Mouse (Mus musculus) embryo, embryonic 10 days (tissue): ENCODE results near the gene Gm28308.
A peak's percentile ranks its signal among the peaks of the same experiment; 100 is the strongest.

Source experiments
- DNase-seq: peaks from one replicate; pipeline ENCODE4 v3.0.0-alpha.2; 2015; ENCODE audit warnings: low spot score

Gm28308 gene

GRCm38 (mm10) chr6:52155471-52155870 lies 57.7 kb downstream of the Gm28308 start:
- DNase-seq, result no peak

DNA sequence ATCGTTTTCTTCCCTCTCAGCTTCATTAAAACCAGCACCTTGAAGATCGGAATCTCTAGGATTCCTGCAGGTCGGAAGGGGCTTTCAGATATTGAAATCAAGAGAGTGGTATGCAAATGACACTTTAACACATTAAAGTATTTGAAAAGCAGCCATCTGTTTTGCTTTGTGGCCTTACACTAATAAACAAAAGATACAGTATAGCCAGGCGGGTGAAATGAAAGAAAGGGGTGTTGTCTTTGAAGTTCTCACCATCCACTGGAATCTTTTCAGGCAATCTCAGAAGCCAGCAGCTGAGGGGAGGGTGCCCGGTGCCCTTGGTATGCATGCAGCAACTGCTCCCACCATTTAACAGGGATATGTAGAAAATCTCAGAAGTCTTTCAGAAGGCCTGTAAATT lies 59.1 kb downstream of the Gm28308 start:
- peak; percentile 6 for DNase-seq

DNA sequence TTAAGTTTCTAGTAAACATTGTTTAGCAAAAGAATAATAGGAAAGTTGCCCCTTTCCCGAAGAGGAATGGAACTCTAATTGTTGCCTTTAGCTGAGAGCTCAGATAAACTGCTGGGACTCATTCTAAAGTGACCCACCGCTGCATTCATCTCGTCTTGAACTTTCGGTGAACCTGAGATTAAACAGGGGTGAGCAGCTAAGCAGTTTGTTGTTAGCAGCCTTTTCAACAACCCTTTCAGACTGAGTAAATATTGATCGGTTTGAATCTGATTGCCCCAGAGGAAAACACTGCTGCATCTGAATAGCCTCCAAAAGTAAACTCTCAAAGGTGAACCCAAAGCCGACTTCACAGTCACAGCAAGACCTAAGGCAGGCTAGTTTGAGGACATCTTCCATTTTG lies 59.9 kb downstream of the Gm28308 start:
- peak; percentile 69 for DNase-seq

DNA sequence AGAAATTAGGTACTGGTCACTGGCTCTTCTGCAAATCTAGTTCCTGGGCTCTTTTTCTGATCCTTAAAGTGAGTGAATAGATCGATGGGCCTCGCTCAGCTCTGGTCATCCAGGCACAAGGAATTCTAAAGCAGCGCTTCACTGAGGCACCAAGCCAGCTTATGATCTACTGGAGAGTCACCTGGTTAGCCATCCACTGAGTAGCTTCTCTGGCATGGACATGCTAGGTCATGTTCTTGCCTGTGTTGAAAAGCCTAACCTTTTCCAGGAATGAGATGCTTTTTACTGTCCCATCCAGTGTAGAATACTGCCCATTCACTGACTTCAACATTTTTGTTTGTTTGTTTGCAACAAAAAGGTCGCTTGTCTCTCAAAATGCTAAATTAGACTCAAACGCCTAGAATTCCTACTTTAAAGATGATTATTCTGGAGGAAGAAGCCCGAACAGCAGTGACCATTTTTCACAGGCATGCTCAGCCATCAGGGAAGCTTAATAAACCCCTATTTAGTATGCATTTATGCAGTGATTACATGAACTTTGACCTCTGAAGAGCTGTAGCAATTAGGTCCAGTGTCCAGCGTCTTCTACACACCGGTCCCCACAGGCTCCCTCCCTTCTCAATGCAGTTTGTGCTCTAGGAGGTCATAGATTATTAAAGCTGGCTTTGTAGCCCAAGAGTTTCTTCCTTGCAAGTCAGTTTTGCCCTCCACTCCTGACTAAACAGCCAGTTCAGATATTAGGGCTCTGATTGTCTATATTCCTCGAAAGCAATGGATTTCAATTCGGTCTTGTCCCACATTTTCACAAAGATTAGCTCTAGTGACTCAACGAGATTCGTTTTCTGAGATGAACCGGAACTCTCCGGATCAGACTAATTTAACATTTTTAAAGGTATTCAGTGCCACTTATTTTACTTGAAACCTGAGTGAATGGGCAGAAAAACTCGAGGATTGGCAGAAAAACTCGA lies 60.6 kb downstream of the Gm28308 start:
- DNase-seq, result peak; percentile 63

DNA sequence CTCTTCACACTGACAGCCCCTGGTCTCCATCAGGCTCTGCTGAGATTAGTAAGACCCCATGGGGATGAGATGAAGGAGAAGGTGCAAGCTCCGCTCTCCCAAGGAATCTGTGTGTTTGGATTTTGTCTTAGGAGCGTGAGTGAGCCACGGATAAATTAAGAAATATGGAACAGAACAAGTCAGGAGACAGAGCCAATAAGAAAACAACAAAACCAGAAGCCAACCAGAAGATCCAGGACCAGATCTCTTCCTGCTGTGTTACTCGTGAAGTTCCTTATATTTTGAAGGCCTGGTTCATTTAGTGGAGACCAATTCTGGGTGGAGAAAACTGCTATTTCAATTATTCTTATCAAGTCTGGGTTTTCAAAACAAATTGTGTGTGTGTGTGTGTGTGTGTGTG lies 61.6 kb downstream of the Gm28308 start:
- peak; percentile 31 for DNase-seq

GRCm38 (mm10) chr6:52150401-52150966 lies 62.7 kb downstream of the Gm28308 start:
- peak; percentile 80 for DNase-seq

DNA sequence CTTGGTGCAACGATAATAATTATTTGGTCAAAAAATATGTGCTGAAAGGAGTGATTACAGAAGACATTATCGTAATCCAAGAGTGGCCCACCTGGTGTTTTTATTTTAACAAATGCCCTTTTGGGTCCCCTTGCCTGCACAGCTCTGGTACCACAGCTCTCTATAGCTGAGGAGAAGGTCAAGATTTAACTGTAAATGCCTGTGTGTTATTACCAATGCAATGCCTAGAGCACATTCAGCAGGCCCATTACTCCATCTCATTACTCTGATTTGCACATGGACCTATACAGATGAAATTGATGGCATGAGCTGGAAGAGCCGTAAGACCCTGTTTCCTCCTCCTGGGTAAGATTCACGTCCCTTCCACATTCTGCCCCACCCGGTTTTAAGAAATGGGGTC lies 74.0 kb downstream of the Gm28308 start:
- DNase-seq, result no peak

- peak; percentile 62 for DNase-seq
Observed at GRCm38 (mm10) chr6:52138576-52138975, 74.6 kb downstream of the Gm28308 start.

DNA sequence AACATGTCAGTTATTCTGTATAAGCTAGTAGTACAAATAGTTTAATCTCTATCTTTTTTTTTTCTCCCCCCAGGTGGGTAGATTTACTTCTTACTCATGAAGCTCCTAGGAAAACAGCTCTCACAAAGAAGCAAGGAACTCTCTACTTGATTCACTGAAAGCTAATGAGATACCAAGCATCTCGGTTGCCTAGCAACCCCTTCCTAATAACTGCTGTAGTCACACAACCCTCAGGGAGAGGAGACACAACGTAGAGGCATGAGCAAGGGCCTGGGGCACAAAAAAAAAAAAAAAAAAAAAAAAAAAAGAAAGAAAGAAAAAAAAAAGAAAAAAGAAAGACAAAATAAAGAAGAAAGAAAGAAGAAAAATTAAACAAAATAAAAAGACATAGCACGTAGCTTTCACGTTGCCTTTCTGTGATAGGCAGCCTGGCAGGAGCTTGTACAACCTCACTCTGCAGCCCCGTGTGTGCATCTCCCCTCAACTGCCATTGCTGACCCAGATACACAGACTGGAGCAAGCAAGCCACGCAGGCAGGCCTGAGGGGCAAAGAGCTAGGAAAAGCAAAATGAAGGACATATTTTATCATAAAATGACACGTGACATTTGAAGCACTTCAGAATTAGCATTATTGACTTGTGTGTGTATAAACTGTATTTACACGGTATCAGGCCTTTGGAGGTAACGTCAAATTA lies 75.2 kb downstream of the Gm28308 start:
- peak; percentile 83 for DNase-seq

GRCm38 (mm10) chr6:52123673-52124072 lies 89.5 kb downstream of the Gm28308 start:
- no peak for DNase-seq

DNA sequence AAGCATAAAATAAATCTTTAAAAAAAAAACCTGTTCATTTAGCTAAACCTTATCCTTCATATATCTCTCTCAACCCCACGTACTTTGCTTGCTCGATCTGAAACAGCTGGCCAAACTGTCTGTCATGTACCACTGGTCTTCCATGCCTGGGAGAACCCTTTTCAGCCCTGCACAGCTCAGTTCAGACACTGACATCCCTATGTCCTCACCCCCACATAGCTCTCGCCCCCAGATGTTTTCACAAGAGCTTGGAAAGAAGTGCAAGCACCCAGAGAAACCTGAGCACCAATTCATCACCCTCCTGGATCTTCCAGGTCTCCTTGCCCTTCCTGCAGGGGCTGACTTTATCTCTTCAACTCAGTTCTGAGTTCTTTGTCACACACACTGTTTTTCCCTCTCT lies 92.0 kb downstream of the Gm28308 start:
- DNase-seq, result no peak

GRCm38 (mm10) chr6:52118903-52119635 lies 94.1 kb downstream of the Gm28308 start:
- DNase-seq, result peak; percentile 74

DNA sequence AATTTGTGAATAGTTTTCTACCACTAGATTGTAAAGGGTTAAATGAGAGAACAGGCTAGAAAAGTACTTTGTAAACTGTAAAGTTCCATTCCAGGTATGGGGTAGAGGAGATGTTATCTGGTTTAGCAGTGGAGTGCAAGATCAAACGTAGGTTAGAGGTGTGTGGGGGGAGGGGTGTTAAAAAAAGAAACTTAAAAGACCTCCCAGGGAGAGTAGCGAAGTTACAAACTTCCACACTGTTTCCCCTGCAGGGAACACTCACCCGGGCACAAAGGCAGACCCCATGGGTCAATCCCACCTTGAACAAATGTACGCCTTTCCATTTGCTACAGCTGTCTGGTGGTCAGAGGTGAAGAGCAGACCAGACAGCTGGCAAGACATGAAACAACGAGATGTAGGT lies 97.2 kb downstream of the Gm28308 start:
- no peak for DNase-seq
